Mouse (Mus musculus) small intestine, adult 2 months (tissue): ENCODE results near the gene Scpep1.
"Not testable (repeated sequence)": the region's sequence is repeated elsewhere in the genome, so short reads cannot be mapped to it uniquely, and the experiment has no call there.

Experiments
- CTCF ChIP-seq: fragments of 200-500 bp; IDR thresholded peaks from 2 replicates; pipeline ENCODE4 v1.5.1; 2012; ENCODE audit warnings: low read depth, mild to moderate bottlenecking, control low read depth, inconsistent platforms, low read length, moderate library complexity, mixed read lengths; ENCODE audit not compliant: insufficient replicate concordance, insufficient read length; ENCODE audit errors: extremely low read depth
- POLR2A ChIP-seq: fragments of 200-500 bp; IDR thresholded peaks from 2 replicates; pipeline ENCODE4 v1.6.1; 2012; ENCODE audit warnings: low read depth, mild to moderate bottlenecking, control low read depth, inconsistent platforms, low read length, moderate library complexity

GRCm38 (mm10) chr11:88892789-88893188 is 62.5 kb downstream of the Scpep1 start:
- not testable (repeated sequence) for TF ChIP-seq POLR2A, CTCF
